Mouse (Mus musculus): ENCODE measurements around the gene Gabpb2. TPM values are rescaled to one million over a fixed set of nuclear protein-coding genes. Genes with fewer than 3 reads are reported as not detected.

Gene Gabpb2
- polyA plus RNA-seq, 1 experiment: 3.0 TPM

DNA sequence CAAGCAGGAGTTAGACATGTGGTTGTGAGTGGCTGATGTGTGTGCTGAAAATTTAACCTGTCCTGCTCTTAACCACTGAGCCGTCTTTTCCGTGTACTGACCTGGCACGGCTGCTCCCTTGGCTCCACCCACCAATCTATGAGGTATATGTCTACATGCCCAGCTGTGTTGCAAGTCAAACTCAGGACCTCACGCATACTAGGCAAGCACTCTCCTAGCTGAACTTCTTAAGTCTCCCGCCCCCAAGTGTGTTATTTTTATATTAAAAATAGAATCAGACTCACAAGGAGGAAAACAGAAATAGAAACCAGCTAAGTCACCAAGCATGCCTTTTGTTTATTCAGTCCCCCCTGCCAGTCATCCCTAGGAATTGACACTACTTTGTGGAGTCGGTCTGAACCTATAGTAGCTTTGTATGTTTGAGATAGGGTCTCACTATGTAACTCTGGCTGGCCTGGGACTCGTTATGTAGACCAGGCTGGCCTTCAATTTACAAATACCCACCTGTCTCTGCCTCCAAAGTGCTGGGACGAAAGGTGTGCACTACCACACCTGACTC is 19.9 kb upstream of the Gabpb2 start:
- TF ChIP-seq GATA1 (IDR thresholded peaks at IDR 0.05; ENCODE audit: low read length): no peak

DNA sequence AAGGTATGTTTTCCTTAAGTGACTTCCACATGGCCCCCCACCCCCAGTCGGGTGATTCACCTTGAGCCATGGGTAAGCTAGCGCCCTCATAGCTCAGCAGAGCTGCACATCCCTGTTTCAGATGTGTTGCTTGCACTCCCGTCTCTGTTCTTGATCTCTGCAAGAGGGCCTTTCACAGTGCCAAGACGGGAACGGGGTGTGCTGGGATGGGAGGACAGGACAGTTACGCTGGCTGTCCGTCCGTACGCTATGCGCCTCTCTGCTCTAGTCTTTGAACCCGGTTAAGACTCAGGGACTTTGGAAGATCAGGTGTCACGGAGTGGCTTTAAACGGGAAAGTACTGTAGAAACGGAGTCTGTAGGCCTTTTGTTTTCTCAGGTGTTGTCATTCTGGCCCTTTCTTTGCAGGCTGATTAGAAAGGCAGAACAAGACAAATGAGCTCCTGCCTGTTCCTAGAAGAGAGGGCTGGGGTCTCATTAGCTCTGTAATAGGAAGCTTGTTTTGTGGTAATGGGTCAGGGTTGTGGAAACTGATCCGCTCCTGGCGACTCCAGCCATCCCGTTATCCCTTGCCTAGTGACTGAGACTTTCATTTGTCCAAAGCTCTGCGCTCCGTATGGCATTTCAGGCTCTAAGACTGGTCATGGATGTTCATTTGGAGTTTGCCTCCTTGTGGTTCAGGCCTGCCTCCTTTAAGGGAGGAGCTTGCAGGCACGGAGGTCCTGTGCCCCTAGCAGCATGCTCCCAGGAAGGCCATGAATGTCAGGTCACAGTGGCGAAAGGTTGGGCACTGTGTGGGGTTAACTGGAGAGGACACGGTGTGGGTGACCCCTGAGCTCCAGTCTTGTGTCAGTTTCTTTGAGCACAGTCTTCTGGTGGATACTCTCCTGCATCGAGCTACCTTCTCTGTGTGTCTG is 17.9 kb upstream of the Gabpb2 start:
- TF ChIP-seq GATA1 (IDR thresholded peaks at IDR 0.05; ENCODE audit: low read length): no peak

DNA sequence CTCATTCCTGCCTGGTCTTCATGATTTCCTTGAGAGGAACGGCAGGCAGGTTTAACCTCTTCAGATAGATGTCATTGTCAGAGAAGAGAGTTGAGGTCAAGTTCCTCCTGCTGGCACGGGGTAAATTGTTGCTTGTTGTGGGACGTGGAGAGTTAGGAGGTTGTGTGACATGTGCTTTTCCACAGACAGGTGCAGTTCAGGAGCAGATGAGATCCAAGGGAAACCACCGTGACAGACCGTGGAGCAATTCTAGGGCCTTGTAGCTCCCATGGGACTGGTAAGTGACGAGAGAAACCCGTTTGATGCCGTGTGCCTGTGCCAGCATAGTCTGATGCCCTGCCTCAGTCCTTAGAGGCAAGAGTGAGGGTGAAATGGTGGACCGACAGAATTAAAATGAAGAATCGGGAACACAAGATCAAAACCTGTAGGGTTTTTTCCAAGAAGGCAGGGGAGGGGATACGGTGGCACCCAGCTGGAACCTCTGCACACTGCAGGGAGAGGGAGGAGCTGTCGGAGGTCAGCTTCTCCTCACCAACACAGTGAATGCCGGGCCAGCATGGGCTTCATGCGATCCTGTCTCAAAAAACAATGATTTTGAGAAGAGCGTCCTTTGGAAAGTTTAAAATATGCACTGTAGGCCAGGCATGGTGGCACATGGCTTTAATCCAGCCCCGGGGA is 15.7 kb upstream of the Gabpb2 start:
- TF ChIP-seq GATA1 (IDR thresholded peaks at IDR 0.05; ENCODE audit: low read length): no peak

DNA sequence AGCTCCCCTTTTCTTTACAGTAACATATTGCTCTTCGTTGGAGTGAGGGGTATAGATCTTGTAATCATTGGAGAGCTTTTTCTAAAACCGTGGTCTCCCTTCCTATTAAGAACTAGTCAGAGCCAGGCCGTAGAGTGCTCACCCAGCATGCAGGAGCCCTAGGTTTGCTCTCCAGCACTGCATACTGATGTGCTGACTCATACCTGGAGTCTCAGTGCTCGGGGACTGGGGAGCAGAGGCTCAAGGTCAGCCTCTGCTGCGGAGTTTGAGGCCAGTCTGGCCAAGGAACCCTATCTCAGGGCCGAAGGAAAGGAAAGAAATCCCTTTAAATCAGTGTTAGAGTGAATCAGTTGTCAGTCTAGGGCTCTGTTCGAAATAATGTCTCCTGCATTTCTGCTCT is 15.1 kb upstream of the Gabpb2 start:
- no peak for TF ChIP-seq GATA1 (IDR thresholded peaks at IDR 0.05; ENCODE audit: low read length)

DNA sequence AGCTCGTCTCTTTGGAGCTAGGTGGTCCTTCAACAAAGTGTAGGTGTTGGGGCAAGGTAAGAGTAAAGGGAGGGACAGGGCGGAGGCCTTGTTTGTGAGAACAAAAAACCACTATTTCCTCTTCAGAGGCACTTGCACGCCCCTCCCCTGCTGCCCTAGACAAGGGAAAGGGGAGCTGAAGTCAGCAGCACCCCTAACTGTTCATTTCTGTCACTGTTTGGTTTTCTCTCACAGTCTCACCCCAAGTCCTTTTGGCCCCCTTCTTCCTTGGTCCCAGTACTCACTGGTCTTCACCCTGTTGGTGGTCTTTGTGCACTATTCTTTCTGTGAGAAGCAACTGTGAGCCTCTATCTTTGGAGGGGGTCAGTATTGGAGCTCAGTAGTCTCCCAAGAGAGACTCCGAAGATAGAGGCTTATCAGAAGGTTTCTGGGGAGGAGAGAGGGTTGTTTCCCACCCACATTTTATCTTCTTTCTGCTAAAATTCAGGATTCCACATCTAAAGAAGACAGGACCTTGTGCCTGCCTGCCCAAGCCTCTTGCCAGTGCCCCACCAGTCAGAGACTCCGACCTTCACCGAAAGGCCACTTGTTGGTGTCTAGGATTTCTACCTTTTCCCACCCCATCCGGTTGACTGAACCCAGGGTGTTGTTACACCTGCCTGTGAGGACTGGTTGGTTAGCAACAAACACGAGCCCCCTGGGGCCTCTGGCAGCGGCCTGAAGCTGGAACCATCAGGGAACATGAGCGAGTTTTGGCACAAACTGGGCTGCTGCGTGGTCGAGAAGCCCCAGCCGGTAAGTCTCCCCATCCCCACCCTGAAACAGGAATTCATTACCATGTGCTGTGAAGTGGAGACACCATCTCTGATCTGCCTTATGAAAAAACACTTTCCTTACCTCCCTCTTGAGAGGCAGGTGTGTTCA is 13.8 kb upstream of the Gabpb2 start, which contains the start of gene Mllt11:
Mllt11 (minus strand) TSS at position 874 of the 924 bp plus-strand sequence.
- no peak for TF ChIP-seq GATA1 (IDR thresholded peaks at IDR 0.05; ENCODE audit: low read length)

DNA sequence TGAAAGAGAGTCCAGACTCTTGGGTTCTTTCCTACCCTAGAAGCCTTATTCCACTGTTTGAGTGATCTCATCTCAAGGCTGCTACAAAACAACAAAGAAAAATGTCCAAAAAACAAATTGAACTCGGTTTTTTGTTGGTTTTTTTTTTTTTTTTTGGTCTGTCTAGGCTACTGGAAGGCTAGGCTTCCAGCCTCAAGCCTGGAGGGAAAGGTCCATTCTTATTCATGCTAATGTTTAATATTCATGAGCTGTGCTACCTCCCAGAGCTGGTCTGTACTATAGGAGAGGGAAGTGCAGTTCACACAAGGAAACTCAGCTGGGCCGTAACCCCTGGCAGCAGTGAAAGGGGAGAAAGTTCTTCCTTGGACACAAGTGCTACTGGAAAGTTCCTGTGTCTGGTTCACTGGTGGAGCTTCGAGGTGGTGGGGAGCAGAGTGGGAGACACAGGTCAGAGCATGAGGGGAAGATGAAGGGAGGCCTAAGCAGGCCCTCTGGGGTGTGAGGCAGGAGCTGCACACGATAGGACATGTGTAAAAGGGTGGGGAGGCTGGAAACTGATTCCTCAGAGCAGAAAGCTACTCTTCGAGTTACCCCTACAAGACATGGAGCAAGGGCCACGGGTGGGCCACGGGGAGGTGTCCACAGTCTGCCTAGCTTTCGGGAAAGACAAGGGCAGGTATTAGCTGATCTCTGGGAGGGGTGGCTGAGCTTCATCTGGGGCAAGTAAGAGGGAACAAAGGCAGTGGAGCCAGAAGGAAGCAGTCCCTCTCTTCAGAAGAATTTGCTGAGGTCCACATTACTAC is 13.0 kb upstream of the Gabpb2 start:
- no peak for TF ChIP-seq GATA1 (IDR thresholded peaks at IDR 0.05; ENCODE audit: low read length)

DNA sequence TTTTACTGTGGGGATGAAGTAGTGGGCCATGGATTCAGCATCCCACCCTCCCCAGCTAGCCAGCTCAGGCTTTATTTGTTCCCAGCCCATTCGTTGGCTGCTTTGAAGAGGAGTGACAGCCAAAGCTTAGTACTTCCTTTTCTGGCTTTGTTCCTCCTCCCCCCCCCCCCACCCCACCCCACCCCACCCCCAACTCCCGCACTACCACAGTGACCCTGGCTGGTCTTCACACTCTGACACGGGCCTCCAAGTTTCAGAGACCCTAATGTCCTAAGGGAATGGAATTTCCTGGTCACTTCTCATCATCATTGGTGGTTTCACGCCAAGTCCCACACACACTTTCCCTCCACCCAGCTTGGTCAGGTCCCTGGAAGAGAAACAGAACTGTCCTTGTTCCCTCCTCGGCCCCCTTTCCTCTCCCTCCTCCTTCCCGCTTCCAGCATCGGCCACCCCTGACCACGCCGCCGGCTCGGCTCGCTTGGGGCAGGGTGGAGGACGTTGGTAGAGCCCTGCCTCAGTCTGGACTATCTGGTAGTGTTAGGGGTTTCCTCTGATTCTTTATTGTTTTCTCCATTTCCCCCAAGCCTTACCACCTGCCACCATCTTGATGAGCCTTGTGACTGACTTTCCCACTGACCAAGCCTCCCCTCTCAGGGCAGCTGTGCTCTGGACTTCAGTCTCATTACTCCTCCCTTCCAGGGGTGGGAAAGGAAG is 12.2 kb upstream of the Gabpb2 start:
- TF ChIP-seq GATA1 (IDR thresholded peaks at IDR 0.05; ENCODE audit: low read length): no peak

DNA sequence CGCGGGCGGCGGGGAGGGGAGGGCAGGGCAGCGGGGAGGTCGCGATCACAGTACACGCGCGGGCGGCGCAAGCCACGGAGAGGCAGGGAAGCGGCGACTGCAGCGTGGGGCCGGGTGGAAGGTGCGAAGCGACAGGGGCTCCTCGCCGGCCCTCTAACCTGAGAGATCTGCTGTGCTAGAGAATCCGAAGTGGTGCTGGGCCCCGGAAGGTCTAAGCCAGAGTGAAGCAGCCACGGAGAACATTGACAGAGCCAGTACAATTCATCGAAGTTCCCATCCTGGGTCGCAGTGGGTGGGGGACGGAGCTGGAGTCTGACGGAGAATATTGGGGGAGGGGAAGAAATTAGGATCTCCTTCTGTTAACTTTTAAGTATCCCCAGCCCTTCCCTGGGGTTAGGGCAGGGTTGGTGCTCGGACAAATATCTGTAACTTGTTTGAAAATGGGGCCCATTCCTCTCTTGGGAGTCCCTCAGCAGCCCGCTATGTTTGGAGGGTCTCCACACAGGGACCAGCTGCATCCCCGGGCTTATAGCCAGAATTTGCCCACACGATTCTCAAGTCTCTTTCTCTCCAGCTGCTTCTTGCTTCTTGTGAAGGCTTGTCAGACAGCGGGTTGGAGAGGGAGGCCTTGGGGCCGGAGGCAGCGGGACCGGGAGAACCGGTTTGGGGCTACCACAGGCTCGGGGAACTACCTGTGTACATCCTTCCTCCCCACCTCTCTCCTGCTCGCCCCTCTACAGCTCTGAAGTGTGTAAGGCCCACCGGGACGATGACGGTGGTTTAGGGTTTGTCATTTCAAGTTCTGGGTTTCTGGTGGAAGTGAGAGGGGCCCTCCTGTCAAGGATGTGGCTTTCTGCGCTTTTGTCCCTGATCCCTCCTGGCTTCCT is 11.4 kb upstream of the Gabpb2 start:
- TF ChIP-seq GATA1 (IDR thresholded peaks at IDR 0.05; ENCODE audit: low read length): no peak

DNA sequence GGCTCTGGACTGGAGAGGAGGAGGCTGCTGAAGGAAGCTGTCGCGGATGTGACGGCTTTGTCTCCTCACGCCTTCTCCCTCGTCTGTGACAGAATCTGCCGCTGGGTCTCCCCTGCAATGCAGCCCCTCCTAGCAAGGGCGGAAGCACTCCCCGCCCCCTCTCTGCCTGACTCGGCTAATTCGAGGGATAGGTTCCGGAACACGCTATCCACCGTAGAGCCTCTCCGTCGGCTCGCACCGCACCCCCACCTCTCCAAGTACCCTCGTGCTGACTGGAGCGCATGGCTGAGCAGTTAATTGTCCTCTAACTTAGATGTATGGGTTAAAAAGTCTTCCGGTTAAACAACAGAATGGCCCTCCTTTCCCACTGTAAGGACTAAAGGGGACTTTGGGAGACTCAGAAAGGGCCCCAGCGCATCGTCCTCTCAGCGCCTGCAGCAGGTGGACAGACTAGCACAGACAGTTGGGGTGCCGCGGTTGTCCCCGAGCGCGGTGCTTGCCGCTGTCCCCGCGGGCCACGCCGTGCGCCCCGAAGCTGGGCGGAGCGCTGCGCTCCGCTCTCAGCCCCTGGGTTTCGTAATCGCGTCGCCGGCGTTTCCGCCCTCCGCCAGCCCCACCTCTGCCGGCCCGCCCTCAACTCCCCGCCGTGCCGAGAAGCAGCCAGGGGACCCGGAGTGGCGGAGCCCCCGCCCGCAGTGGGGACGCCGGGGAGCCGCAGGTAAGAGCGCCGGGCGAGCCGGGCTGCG is 10.6 kb upstream of the Gabpb2 start, which contains the start of gene Cdc42se1:
Cdc42se1 (plus strand) TSS at position 585 of the 746 bp plus-strand sequence.
- TF ChIP-seq GATA1 (IDR thresholded peaks at IDR 0.05; ENCODE audit: low read length): no peak

DNA sequence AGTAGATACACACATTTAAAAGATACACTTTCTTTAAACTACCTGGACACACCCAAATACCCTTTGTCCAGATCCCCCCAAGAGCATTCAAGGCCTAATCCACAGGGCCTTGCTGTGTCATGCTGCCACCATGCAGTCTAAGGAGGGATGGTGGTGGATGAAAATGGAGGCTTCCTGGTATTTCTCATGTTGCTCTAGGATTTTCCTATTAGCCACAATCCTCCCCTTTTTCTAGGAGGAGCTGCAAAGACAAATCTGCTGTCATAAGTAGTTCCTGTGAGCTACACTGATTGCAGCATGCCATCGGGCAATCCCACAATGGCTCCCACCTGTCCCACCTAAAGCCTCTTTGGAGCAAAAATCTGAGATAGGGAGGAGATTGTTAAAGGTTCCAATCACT is 9.5 kb upstream of the Gabpb2 start:
- TF ChIP-seq GATA1 (IDR thresholded peaks at IDR 0.05; ENCODE audit: low read length): no peak

DNA sequence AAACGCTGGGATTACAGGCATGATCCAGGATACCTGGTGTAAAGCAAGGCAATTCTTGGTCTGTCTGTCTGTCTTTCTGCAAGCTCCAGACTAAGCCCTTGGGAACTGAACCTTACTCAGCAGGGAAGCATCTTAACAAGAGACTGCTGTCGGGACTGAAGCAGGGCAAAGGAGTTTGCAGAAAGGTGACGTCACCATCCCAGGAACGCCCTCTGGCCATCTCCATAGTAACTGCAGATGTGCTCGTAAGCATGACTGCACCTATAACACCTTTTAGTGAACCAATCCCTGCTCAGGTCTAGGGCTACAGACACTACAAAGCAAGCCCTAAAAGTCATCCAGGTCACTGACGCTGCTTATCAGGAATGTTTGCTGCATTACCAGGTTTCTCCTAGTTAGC is 6.6 kb upstream of the Gabpb2 start:
- no peak for TF ChIP-seq GATA1 (IDR thresholded peaks at IDR 0.05; ENCODE audit: low read length)

DNA sequence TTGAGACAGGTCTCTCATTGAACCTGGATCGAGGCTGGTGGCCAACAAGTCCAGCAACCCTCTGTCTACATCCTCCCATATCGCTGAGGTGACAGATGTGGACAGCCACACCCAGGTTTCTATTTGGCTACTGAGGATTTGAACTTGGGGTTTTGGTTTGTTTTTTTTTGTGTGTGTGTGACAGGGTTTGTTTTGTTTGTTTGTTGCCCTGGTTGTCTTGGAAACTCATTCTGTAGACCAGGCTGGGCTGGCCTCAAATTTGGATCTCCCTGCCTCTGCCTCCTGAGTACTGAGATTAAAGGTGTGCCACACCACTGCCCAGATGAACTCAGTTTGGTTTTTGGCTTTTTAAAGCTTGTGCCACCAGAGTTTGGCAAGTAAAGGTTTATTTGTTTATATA is 5.3 kb upstream of the Gabpb2 start:
- TF ChIP-seq GATA1 (IDR thresholded peaks at IDR 0.05; ENCODE audit: low read length): no peak
